Mouse (Mus musculus) spleen, postnatal 36 days (tissue): Measurements from ENCODE around the gene Itsn2.
"Not testable (repeated sequence)": the region's sequence is repeated elsewhere in the genome, so short reads cannot be mapped to it uniquely, and the experiment has no call there.

Experiments
- DNase-seq, 2 experiments: peaks; one replicate each; pipeline ENCODE4 v3.0.0; 2022; ENCODE audit warnings: low spot score in 2 of 2, mixed read lengths in 1 of 2

The Itsn2 gene

GRCm38 (mm10) chr12:4592541-4593165 lies at the start of gene Itsn2, which contains the start of gene Gm3625:
Gene Itsn2 (plus strand): TSS chr12:4592638.
Gene Gm3625 (minus strand): TSS chr12:4592927.
- DNase-seq, result peak; percentile 80 to 82

GRCm38 (mm10) chr12:4544400-4544919 lies 48.0 kb upstream of the Itsn2 start:
- peak in 1 of 2 experiments; percentile 9 for DNase-seq

GRCm38 (mm10) chr12:4545425-4545824 lies 47.0 kb upstream of the Itsn2 start:
- DNase-seq, result no peak

GRCm38 (mm10) chr12:4546491-4546890 lies 45.9 kb upstream of the Itsn2 start:
- DNase-seq, result no peak

GRCm38 (mm10) chr12:4547557-4547956 lies 44.9 kb upstream of the Itsn2 start:
- no peak for DNase-seq

- peak; percentile 66 for DNase-seq
Observed at GRCm38 (mm10) chr12:4548053-4549013, 44.1 kb upstream of the Itsn2 start.

- DNase-seq, result not testable (repeated sequence)
Observed at GRCm38 (mm10) chr12:4553704-4554103, 38.7 kb upstream of the Itsn2 start.

GRCm38 (mm10) chr12:4555451-4555850 lies 37.0 kb upstream of the Itsn2 start:
- DNase-seq, result no peak

GRCm38 (mm10) chr12:4556891-4557290 lies 35.5 kb upstream of the Itsn2 start:
- no peak for DNase-seq

GRCm38 (mm10) chr12:4557436-4557835 lies 35.0 kb upstream of the Itsn2 start:
- no peak for DNase-seq

- no peak for DNase-seq
Observed at GRCm38 (mm10) chr12:4558013-4558412, 34.4 kb upstream of the Itsn2 start.

GRCm38 (mm10) chr12:4558475-4559279 lies 33.8 kb upstream of the Itsn2 start:
- no peak for DNase-seq

GRCm38 (mm10) chr12:4571864-4572263 lies 20.6 kb upstream of the Itsn2 start:
- peak; percentile 66 to 74 for DNase-seq

- DNase-seq, result no peak
Observed at GRCm38 (mm10) chr12:4574065-4574464, 18.4 kb upstream of the Itsn2 start.

GRCm38 (mm10) chr12:4582326-4582725 lies 10.1 kb upstream of the Itsn2 start:
- no peak for DNase-seq

GRCm38 (mm10) chr12:4587846-4588245 lies 4.6 kb upstream of the Itsn2 start:
- DNase-seq, result no peak

- DNase-seq, result no peak
Observed at GRCm38 (mm10) chr12:4588603-4589002, 3.8 kb upstream of the Itsn2 start.

- peak; percentile 8 to 37 for DNase-seq
Observed at GRCm38 (mm10) chr12:4592025-4592424, 413 bp upstream of the Itsn2 start.

GRCm38 (mm10) chr12:4593166-4593929 lies 910 bp downstream of the Itsn2 start:
- peak; percentile 59 to 62 for DNase-seq

- DNase-seq, result no peak
Observed at GRCm38 (mm10) chr12:4593930-4594391, 1.5 kb downstream of the Itsn2 start.

GRCm38 (mm10) chr12:4595055-4595454 lies 2.6 kb downstream of the Itsn2 start:
- peak; percentile 73 to 81 for DNase-seq
